Mouse (Mus musculus) CH12.LX (cell line): ENCODE measurements around the gene Trim11. TPM values are rescaled to one million over a fixed set of nuclear protein-coding genes. Genes with fewer than 3 reads are reported as not detected.
A peak's percentile ranks its signal among the peaks of the same experiment; 100 is the strongest.

Experiments used
- DNase-seq: peaks from one replicate; pipeline ENCODE4 v3.0.0-alpha.2; 2013; ENCODE audit errors: extremely low read depth
- H3K27ac ChIP-seq: 2 replicates; pipeline ENCODE4 v1.5.1; 2012; ENCODE audit warnings: low read depth, mild to moderate bottlenecking, control low read depth, moderate library complexity; ENCODE audit not compliant: insufficient read depth
- H3K27me3 ChIP-seq: replicated peaks from 2 replicates; pipeline ENCODE3; 2012; ENCODE audit warnings: inconsistent platforms
- H3K36me3 ChIP-seq, 2 experiments: replicated peaks in 1 of 2; 2 replicates each; pipeline versions ENCODE3 to v1.6.1; 2012; ENCODE audit warnings: inconsistent platforms in 1 of 2, low read length in 1 of 2, mild to moderate bottlenecking in 1 of 2, mixed read lengths in 1 of 2, moderate library complexity in 1 of 2; ENCODE audit not compliant: control insufficient read depth in 1 of 2, insufficient read depth in 1 of 2
- H3K4me1 ChIP-seq, 2 experiments: 2 replicates each; pipeline ENCODE4 v1.6.1; 2012; ENCODE audit warnings: inconsistent platforms in 1 of 2, moderate library complexity in 1 of 2; ENCODE audit not compliant: insufficient read depth in 2 of 2, control insufficient read depth in 1 of 2
- H3K4me2 ChIP-seq: 2 replicates; pipeline ENCODE4 v1.6.1; 2012; ENCODE audit warnings: low read depth, mild to moderate bottlenecking, control low read depth; ENCODE audit not compliant: poor library complexity, insufficient read depth, severe bottlenecking
- H3K4me3 ChIP-seq, 3 experiments: fragments of 150-350 bp in 1 of 3; sonication (generic) in 1 of 3; replicated peaks in 1 of 3; 2 replicates each; pipeline versions ENCODE3 to v1.5.1; 2011 to 2012; ENCODE audit warnings: low read depth in 2 of 3, low read length in 2 of 3, mild to moderate bottlenecking in 2 of 3, moderate library complexity in 2 of 3, control low read depth in 1 of 3, improper control_type of control experiment in 1 of 3, inconsistent platforms in 1 of 3, mixed read lengths in 1 of 3; ENCODE audit not compliant: poor library complexity in 1 of 3
- H3K79me2 ChIP-seq: replicated peaks from 2 replicates; pipeline ENCODE4 v1.6.1; 2012; ENCODE audit warnings: mild to moderate bottlenecking, moderate library complexity; ENCODE audit not compliant: control insufficient read depth, poor library complexity, insufficient read depth, severe bottlenecking; ENCODE audit errors: extremely low read depth
- H3K9ac ChIP-seq: 2 replicates; pipeline ENCODE4 v1.6.1; 2012; ENCODE audit warnings: low read depth, mild to moderate bottlenecking, control low read depth, moderate library complexity; ENCODE audit not compliant: insufficient read depth
- H3K9me3 ChIP-seq: replicated peaks from 2 replicates; pipeline ENCODE3; 2012; ENCODE audit warnings: low read length, inconsistent platforms, mixed read lengths
- BHLHE40 ChIP-seq: IDR thresholded peaks from 2 replicates; pipeline ENCODE4 v1.6.1; 2011; ENCODE audit warnings: mild to moderate bottlenecking, low read depth, low read length, improper control_type of control experiment
- CHD2 ChIP-seq: IDR thresholded peaks from 2 replicates; pipeline ENCODE4 v1.6.1; 2011; ENCODE audit warnings: low read length, improper control_type of control experiment
- CTCF ChIP-seq, 2 experiments: IDR thresholded peaks in 1 of 2; conservative IDR thresholded peaks in 1 of 2; 2 replicates each; pipeline ENCODE4 v1.5.1; 2011 to 2012; ENCODE audit warnings: low read depth in 2 of 2, low read length in 2 of 2, improper control_type of control experiment in 1 of 2, inconsistent platforms in 1 of 2, mild to moderate bottlenecking in 1 of 2, moderate library complexity in 1 of 2
- IRF4 ChIP-seq: IDR thresholded peaks from 2 replicates; pipeline ENCODE4 v1.6.1; 2014; ENCODE audit warnings: low read depth, mild to moderate bottlenecking, inconsistent platforms, low read length, improper control_type of control experiment
- JUN ChIP-seq: IDR thresholded peaks from 2 replicates; pipeline ENCODE4 v1.6.1; 2011; ENCODE audit warnings: low read depth, mild to moderate bottlenecking, low read length, improper control_type of control experiment, moderate library complexity; ENCODE audit not compliant: insufficient read depth
- JUND ChIP-seq: conservative IDR thresholded peaks from 2 replicates; pipeline ENCODE4 v1.6.1; 2011; ENCODE audit warnings: low read depth, low read length, improper control_type of control experiment
- KAT2A ChIP-seq: IDR thresholded peaks from 2 replicates; pipeline ENCODE4 v1.6.1; 2012; ENCODE audit warnings: low read length, improper control_type of control experiment, inconsistent platforms; ENCODE audit not compliant: insufficient replicate concordance
- MEF2A ChIP-seq: IDR thresholded peaks from 2 replicates; pipeline ENCODE4 v1.6.1; 2014; ENCODE audit warnings: low read depth, mild to moderate bottlenecking, inconsistent platforms, low read length, improper control_type of control experiment, borderline replicate concordance
- RAD21 ChIP-seq: IDR thresholded peaks from 2 replicates; pipeline ENCODE4 v1.6.1; 2011; ENCODE audit warnings: low read depth, mild to moderate bottlenecking, low read length, improper control_type of control experiment, moderate library complexity
- SIN3A ChIP-seq: IDR thresholded peaks from 2 replicates; pipeline ENCODE4 v1.6.1; 2012; ENCODE audit warnings: low read length, improper control_type of control experiment, inconsistent platforms
- SMC3 ChIP-seq: IDR thresholded peaks from 2 replicates; pipeline ENCODE4 v1.6.1; 2011; ENCODE audit warnings: low read depth, low read length, improper control_type of control experiment
- TBP ChIP-seq: conservative IDR thresholded peaks from 2 replicates; pipeline ENCODE4 v1.6.1; 2011; ENCODE audit warnings: low read depth, low read length, improper control_type of control experiment
- TCF12 ChIP-seq: IDR thresholded peaks from 2 replicates; pipeline ENCODE4 v1.6.1; 2014; ENCODE audit warnings: low read depth, mild to moderate bottlenecking, inconsistent platforms, low read length, improper control_type of control experiment
- USF1 ChIP-seq: IDR thresholded peaks from 2 replicates; pipeline ENCODE4 v1.6.1; 2014; ENCODE audit warnings: low read depth, mild to moderate bottlenecking, inconsistent platforms, low read length, improper control_type of control experiment
- ZKSCAN1 ChIP-seq: IDR thresholded peaks from 2 replicates; pipeline ENCODE4 v1.6.1; 2012; ENCODE audit warnings: low read depth, inconsistent platforms, low read length, improper control_type of control experiment, borderline replicate concordance
- dilution Hi-C: fragments of 300-500 bp; cut with MboI; formaldehyde crosslinking; loops from 2 replicates; pipeline ENCODE4 v1.14.3; 2020; ENCODE audit warnings: low sequenced_read_pairs; ENCODE audit not compliant: extremely low pct_unique_long_range_greater_than_20kb, extremely low pct_ligation_motif_present
- in situ Hi-C: fragments of 300-500 bp; cut with MboI; formaldehyde crosslinking; loops from 3 replicates; pipeline ENCODE4 v1.14.3; 2019; ENCODE audit warnings: low sequenced_read_pairs, low pct_ligation_motif_present, low pct_unique_long_range_greater_than_20kb, mixed read lengths
- polyA plus RNA-seq: library from polyadenylated mRNA; unstranded; fragments of >175 nt; gene quantifications from 2 replicates; pipeline ENCODE4 v1.2.1, GENCODE M21; 2012; ENCODE audit warnings: low read depth; ENCODE audit not compliant: insufficient read length
- total RNA-seq, 2 experiments: library from RNA; depleted of rRNA; stranded (reverse); fragments of 300-350 nt in 1 of 2; fragments of >200 nt in 1 of 2; gene quantifications; 2 replicates each; pipeline ENCODE4 v1.2.3; 2012 to 2014

Gene Trim11
- total and polyA plus RNA-seq, 3 experiments: 21.8 to 33.2 (median 23.2) TPM

GRCm38 (mm10) chr11:58939088-58939439 is 38.8 kb upstream of the Trim11 start:
- H3K36me3 ChIP-seq: peaks cover 20 to 30% of the 10 kb centered on the region in 2 experiments
- no peak for TF ChIP-seq MEF2A
- 0 out of 2 replicates have a peak, but pooled peaks have one; percentile 0 for TF ChIP-seq IRF4
- TF ChIP-seq CTCF (conservative IDR thresholded peaks at IDR 0.05 in 1 of 2, IDR thresholded peaks at IDR 0.05 in 1 of 2; ENCODE audit: low read depth in 2 of 2, low read length in 2 of 2): peak in 1 of 2 experiments; percentile 22; a peak in 2 of 4 replicates
- peaks cover 23% of the 10 kb centered on the region for H3K27me3 ChIP-seq
- dilution Hi-C loops: no loop called here
- peak overlapping the region; percentile 8; the same call in 1 of the 2 replicates for H3K9ac ChIP-seq
- in situ Hi-C loops: no loop called here
- peak overlapping the region; percentile 22; the same call in 1 of the 2 replicates for H3K4me2 ChIP-seq
- DNase-seq: no peak
- peaks cover 9% of the 10 kb centered on the region for H3K79me2 ChIP-seq
- H3K4me3 ChIP-seq: peak overlapping the region in 2 of 3 experiments; percentile 85 to 96
- H3K9me3 ChIP-seq: peaks cover 6% of the 10 kb centered on the region
- H3K27ac ChIP-seq: no peak overlapping the region
- H3K4me1 ChIP-seq: peaks cover 11 to 30% of the 10 kb centered on the region in 2 experiments

- DNase-seq: no peak
- H3K79me2 ChIP-seq: no peaks in the 10 kb centered on the region
- H3K36me3 ChIP-seq: no peaks in the 10 kb centered on the region
- H3K27me3 ChIP-seq: peaks cover 49% of the 10 kb centered on the region
- H3K9ac ChIP-seq: no peak overlapping the region
- no peak for TF ChIP-seq JUN
- no peak for TF ChIP-seq TCF12
- no peak for TF ChIP-seq CHD2
- no peak for TF ChIP-seq TBP
- TF ChIP-seq USF1: no peak
- no peak for TF ChIP-seq CTCF (conservative IDR thresholded peaks at IDR 0.05 in 1 of 2, IDR thresholded peaks at IDR 0.05 in 1 of 2; ENCODE audit: low read depth in 2 of 2, low read length in 2 of 2)
- TF ChIP-seq ZKSCAN1: no peak
- TF ChIP-seq BHLHE40: no peak
- no peak for TF ChIP-seq JUND
- no peak for TF ChIP-seq KAT2A
- no peak for TF ChIP-seq SIN3A
- dilution Hi-C loops: no loop called here
- peaks cover 0 to 3% of the 10 kb centered on the region in 2 experiments; a peak in 2 of 4 replicates for H3K4me1 ChIP-seq
- no peak overlapping the region for H3K4me2 ChIP-seq
- peaks cover 6% of the 10 kb centered on the region for H3K9me3 ChIP-seq
- H3K27ac ChIP-seq: no peak overlapping the region
- H3K4me3 ChIP-seq: no peak overlapping the region
- in situ Hi-C loops: no loop called here
Measured at GRCm38 (mm10) chr11:58944136-58944535, 33.8 kb upstream of the Trim11 start.

- H3K79me2 ChIP-seq: no peaks in the 10 kb centered on the region
- in situ Hi-C loops: no loop called here
- H3K4me1 ChIP-seq: no peaks in the 10 kb centered on the region
- no peaks in the 10 kb centered on the region for H3K9me3 ChIP-seq
- H3K27ac ChIP-seq: no peak overlapping the region
- no peak overlapping the region for H3K4me2 ChIP-seq
- H3K9ac ChIP-seq: no peak overlapping the region
- DNase-seq: no peak
- no peaks in the 10 kb centered on the region for H3K36me3 ChIP-seq
- peaks cover 63% of the 10 kb centered on the region for H3K27me3 ChIP-seq
- dilution Hi-C loops: no loop called here
- H3K4me3 ChIP-seq: no peak overlapping the region
- TF ChIP-seq RAD21 (no peak), KAT2A (no peak), SMC3 (no peak)
Measured at GRCm38 (mm10) chr11:58947306-58947705, 30.6 kb upstream of the Trim11 start.
